Mouse (Mus musculus) liver, embryonic 14.5 days (tissue): ENCODE data around the gene Uox.

ENCODE experiments used
- CTCF ChIP-seq: IDR thresholded peaks from 2 replicates; pipeline ENCODE4 v1.5.1; 2016; ENCODE audit warnings: antibody characterized with exemption, low read depth, control low read depth
- EP300 ChIP-seq: IDR thresholded peaks from 2 replicates; pipeline ENCODE4 v1.6.1; 2016; ENCODE audit warnings: antibody characterized with exemption, low read depth

GRCm38 (mm10) chr3:146554816-146555215 is 15.4 kb upstream of the Uox start:
- TF ChIP-seq CTCF: no peak
- no peak for TF ChIP-seq EP300
